Mouse (Mus musculus) cerebellum, adult 2 months (tissue): Measurements from ENCODE around the gene Eif4enif1.

Experiments
- CTCF ChIP-seq: fragments of 200-500 bp; IDR thresholded peaks from 2 replicates; pipeline ENCODE4 v1.5.1; 2011; ENCODE audit warnings: low read depth, mild to moderate bottlenecking, control low read depth, low read length, moderate library complexity, borderline replicate concordance; ENCODE audit not compliant: insufficient read depth
- POLR2A ChIP-seq: fragments of 200-500 bp; IDR thresholded peaks from 2 replicates; pipeline ENCODE4 v1.6.1; 2011; ENCODE audit warnings: low read length, control low read depth, borderline replicate concordance; ENCODE audit not compliant: insufficient read depth

DNA sequence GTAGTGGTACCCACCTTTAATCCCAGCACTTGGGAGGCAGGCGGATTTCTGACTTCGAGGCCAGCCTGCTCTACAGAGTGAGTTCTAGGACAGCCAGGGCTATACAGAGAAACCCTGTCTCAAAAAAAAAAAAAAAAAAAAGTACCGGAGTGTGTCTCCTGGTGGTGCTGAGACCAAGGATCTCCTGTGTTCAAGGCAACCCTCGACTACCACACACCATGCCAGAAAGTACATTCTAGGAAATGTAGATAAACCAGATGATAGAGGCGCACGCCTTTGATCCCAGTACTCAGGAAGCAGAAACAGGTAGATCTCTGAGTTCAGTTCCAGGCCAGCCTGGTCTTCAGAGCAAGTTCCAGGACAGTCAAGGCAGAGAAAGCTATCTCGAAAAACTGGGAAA is 64.9 kb downstream of the Eif4enif1 start:
- no peak for TF ChIP-seq POLR2A
- no peak for TF ChIP-seq CTCF
